Mouse (Mus musculus) MEL (cell line): ENCODE measurements around the gene Gm21677. TPM values are rescaled to one million over a fixed set of nuclear protein-coding genes. Genes with fewer than 3 reads are reported as not detected.
"Not testable (repeated sequence)": the region's sequence is repeated elsewhere in the genome, so short reads cannot be mapped to it uniquely, and the experiment has no call there.

ENCODE experiments used
- DNase-seq: peaks from one replicate; pipeline ENCODE4 v3.0.0; 2011; ENCODE audit warnings: low read depth, low spot score
- H3K27ac ChIP-seq: 2 replicates; pipeline ENCODE4 v1.5.1; 2012; ENCODE audit warnings: low read depth, mild to moderate bottlenecking, control low read depth, low read length, moderate library complexity; ENCODE audit not compliant: control insufficient read depth
- H3K27me3 ChIP-seq, 2 experiments: fragments of 150-350 bp in 1 of 2; sonication (generic) in 1 of 2; 2 replicates each; pipeline ENCODE4 v1.6.1; 2012; ENCODE audit warnings: low read length in 2 of 2, mild to moderate bottlenecking in 2 of 2, improper control_type of control experiment in 1 of 2, moderate library complexity in 1 of 2; ENCODE audit not compliant: insufficient read depth in 2 of 2, control insufficient read depth in 1 of 2
- H3K36me3 ChIP-seq, 2 experiments: 2 replicates each; pipeline ENCODE4 v1.6.1; 2012 to 2014; ENCODE audit warnings: low read length in 2 of 2, improper control_type of control experiment in 1 of 2, inconsistent platforms in 1 of 2, mild to moderate bottlenecking in 1 of 2; ENCODE audit not compliant: insufficient read depth in 2 of 2, control insufficient read depth in 1 of 2
- H3K4me1 ChIP-seq, 2 experiments: fragments of 150-350 bp in 1 of 2; sonication (generic) in 1 of 2; 2 replicates each; pipeline ENCODE4 v1.6.1; 2012; ENCODE audit warnings: low read length in 2 of 2, improper control_type of control experiment in 1 of 2, mild to moderate bottlenecking in 1 of 2; ENCODE audit not compliant: insufficient read depth in 2 of 2, control insufficient read depth in 1 of 2
- H3K4me3 ChIP-seq, 2 experiments: fragments of 150-350 bp in 1 of 2; sonication (generic) in 1 of 2; 2 replicates each; pipeline ENCODE4 v1.5.1; 2012; ENCODE audit warnings: low read depth in 2 of 2, low read length in 2 of 2, mild to moderate bottlenecking in 2 of 2, moderate library complexity in 2 of 2, control low read depth in 1 of 2, improper control_type of control experiment in 1 of 2; ENCODE audit not compliant: control insufficient read depth in 1 of 2, insufficient read depth in 1 of 2
- H3K79me2 ChIP-seq: 2 replicates; pipeline ENCODE4 v1.6.1; 2012; ENCODE audit warnings: mild to moderate bottlenecking, low read length, moderate library complexity; ENCODE audit not compliant: control insufficient read depth, poor library complexity, insufficient read depth
- H3K9ac ChIP-seq: 2 replicates; pipeline ENCODE4 v1.6.1; 2012; ENCODE audit warnings: low read depth, mild to moderate bottlenecking, control low read depth, low read length, moderate library complexity; ENCODE audit not compliant: control insufficient read depth, poor library complexity, severe bottlenecking
- H3K9me3 ChIP-seq: fragments of 150-350 bp; sonication (generic); replicated peaks from 2 replicates; pipeline ENCODE4 v1.6.1; 2012; ENCODE audit warnings: mild to moderate bottlenecking, low read length, improper control_type of control experiment, moderate library complexity; ENCODE audit not compliant: insufficient read depth
- polyA plus RNA-seq, 2 experiments: library from polyadenylated mRNA; stranded (reverse) in 1 of 2; unstranded in 1 of 2; fragments of >175 nt in 1 of 2; fragments of >200 nt in 1 of 2; gene quantifications; 2 replicates each; pipeline versions ENCODE4 v1.2.1 to v1.2.4; 2012; ENCODE audit warnings: low replicate concordance in 2 of 2, low read depth in 1 of 2; ENCODE audit not compliant: insufficient read length in 2 of 2, insufficient read depth in 1 of 2, missing spikeins in 1 of 2
- total RNA-seq: library from RNA; depleted of rRNA; stranded (reverse); fragments of 300-350 nt; gene quantifications from 2 replicates; pipeline ENCODE4 v1.2.3, GENCODE M21; 2012; rRNA removed

Gm21677 gene
- total RNA-seq (not detected in 2 replicates), polyA plus RNA-seq (not detected)

- H3K27me3 ChIP-seq, H3K4me1 ChIP-seq, H3K4me3 ChIP-seq, DNase-seq, H3K36me3 ChIP-seq, H3K79me2 ChIP-seq, H3K9ac ChIP-seq, H3K9me3 ChIP-seq, H3K27ac ChIP-seq: not testable (repeated sequence)
Measured at GRCm38 (mm10) chrY:3306349-3306748, at the start of gene Gm21677. TSS of gene Gm21677 (minus strand) at chrY:3306449.

- not testable (repeated sequence) for H3K4me1 ChIP-seq, H3K9me3 ChIP-seq, H3K27me3 ChIP-seq, H3K4me3 ChIP-seq, H3K9ac ChIP-seq, H3K79me2 ChIP-seq, H3K36me3 ChIP-seq, DNase-seq, H3K27ac ChIP-seq
Measured at GRCm38 (mm10) chrY:3345229-3345628, 39.0 kb upstream of the Gm21677 start, which contains the start of gene Gm21693. TSS of gene Gm21693 (minus strand) at chrY:3345329.

GRCm38 (mm10) chrY:3340661-3341060 lies 34.4 kb upstream of the Gm21677 start:
- not testable (repeated sequence) for H3K79me2 ChIP-seq, H3K9me3 ChIP-seq, H3K9ac ChIP-seq, H3K4me1 ChIP-seq, H3K36me3 ChIP-seq, H3K27ac ChIP-seq, H3K4me3 ChIP-seq, H3K27me3 ChIP-seq, DNase-seq

Other genes starting within 250 kb of the Gm21677 start
- not detected in 2 replicates for gene Gm21693, start 38.9 kb upstream of the Gm21677 start, total RNA-seq
- gene Gm21693, start 38.9 kb upstream of the Gm21677 start, polyA plus RNA-seq: not detected
- gene Gm21704, start 103.7 kb upstream of the Gm21677 start, total RNA-seq: not detected in 2 replicates
- not detected for gene Gm21704, start 103.7 kb upstream of the Gm21677 start, polyA plus RNA-seq
- gene Gm21708, start 103.7 kb upstream of the Gm21677 start, total RNA-seq: not detected in 2 replicates
- not detected for gene Gm21708, start 103.7 kb upstream of the Gm21677 start, polyA plus RNA-seq